Mouse (Mus musculus) liver, adult (tissue): Measurements from ENCODE around the gene Matn3.
A peak's percentile ranks its signal among the peaks of the same experiment; 100 is the strongest.

Source experiments
- GATA4 ChIP-seq: IDR thresholded peaks from 2 replicates; pipeline ENCODE4 v1.6.1; 2014; ENCODE audit warnings: mild to moderate bottlenecking, low read length; ENCODE audit not compliant: insufficient replicate concordance

Matn3 gene

DNA sequence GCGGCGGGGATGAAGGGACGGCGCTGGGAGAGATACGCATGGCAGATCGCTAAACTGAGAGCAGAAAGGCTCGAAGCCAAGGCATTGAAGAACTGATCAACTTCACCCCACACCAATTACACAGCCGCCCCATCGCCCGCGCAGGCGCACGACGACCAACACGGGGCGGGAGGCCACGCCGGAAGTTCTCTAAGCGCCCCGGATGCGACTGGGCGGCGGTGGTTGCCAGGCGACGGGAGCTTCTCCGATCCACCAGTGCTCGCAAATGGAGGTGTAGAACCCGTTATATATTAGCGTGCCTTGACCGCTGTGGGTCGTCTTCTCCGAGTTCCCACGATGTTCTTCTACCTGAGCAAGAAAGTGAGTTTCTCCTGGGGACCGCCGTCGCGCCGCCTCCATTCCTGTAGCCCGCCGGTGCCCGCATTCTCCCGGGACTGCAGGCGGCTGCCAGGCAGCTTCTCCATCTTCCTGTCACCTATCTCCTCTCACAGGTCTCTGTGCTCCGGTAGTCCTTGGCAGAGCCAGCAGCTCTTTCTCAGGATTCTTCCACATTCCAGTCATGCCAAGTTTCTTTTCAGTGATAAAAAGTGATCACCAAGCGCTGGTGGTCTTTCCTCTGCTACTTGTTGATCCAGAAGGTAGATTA, 26.2 kb downstream of the Matn3 start, which contains the start of gene Wdr35:
TSS of gene Wdr35 (plus strand) at position 73 of the 646 bp plus-strand sequence.
- peak; percentile 9; the same call in 1 of the 2 replicates for TF ChIP-seq GATA4

DNA sequence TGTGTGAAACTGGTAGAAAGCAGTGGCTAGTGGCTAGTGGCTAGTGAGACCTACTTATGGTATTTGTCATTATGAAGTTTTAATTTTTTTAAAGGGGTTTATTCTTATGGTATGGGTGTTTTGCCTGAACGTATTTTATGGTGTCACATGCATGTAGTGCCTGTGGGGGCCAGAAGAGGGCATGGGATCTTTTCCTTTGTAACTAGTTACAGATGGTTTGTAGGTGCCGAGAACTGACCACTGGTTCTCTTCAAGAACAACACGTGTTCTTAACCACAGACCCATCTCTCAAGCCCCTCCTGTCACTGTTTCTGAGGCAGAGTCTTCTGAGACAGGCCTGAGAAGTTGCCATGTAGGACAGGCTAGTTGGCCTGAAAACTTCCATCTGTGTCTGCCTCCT, 27.3 kb downstream of the Matn3 start:
- no peak for TF ChIP-seq GATA4

DNA sequence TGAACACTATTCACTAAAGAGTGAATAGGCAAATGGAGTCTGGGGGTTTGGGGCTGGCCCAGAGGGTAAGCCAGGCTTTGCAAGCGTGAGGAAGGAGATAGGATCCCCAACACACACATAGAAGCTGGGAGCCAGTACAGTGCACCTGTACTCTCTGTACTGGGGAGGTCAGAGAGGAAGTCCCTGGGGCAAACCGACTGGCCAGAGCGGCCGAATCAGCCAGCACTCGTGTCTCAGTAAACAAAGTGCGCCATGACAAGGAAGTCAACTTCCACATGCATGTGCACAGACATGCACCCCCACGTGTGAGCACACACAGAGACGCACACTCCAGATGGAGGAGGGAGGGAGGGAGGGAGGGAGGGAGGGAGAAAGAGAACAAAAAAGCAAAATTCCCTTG, 45.5 kb downstream of the Matn3 start:
- no peak for TF ChIP-seq GATA4

DNA sequence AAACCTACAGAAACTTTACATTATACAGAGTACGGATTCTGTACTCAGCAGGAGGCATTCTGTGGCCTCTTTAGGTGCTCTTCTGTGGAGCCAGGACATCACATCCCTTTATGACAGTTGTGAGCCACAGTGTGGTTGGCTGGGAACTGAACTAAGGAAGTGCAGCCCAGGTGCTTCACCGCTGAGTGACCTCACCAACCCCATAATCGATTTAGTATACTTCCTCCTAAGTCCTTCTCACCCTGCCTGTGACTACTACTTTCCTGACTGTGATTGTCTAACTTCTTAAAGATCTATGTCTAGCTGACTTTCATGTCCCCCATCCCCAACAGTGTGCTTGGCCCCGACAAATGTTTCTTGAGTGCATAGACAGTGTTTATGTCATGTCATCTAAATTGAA, 50.6 kb downstream of the Matn3 start:
- TF ChIP-seq GATA4: no peak

- no peak for TF ChIP-seq GATA4
Observed at GRCm38 (mm10) chr12:9002038-9002648, 54.4 kb downstream of the Matn3 start.

DNA sequence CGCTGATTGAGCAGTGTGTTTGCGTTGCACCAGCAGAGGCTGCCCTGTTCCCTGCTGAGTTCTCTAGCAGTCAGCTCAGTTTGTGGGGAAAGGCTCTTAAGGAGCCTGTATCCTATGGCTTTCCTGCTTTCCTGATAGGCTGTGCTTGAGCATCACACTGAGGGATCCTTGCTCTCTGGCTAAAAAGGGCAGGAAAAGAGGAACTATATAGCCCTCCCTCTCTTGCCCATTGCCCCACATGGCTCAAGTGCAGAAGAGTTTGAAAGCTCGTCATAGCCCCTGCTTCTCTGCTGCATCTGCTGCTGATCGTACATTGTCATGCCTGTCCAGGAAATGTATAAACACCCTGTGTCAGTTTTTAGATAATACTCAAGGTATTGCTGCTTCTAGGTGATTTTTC, 59.4 kb downstream of the Matn3 start:
- no peak for TF ChIP-seq GATA4

GRCm38 (mm10) chr12:9007811-9008210, 60.1 kb downstream of the Matn3 start:
- TF ChIP-seq GATA4: no peak

- no peak for TF ChIP-seq GATA4
Observed at GRCm38 (mm10) chr12:9010311-9010710, 62.6 kb downstream of the Matn3 start.

- no peak for TF ChIP-seq GATA4
Observed at GRCm38 (mm10) chr12:9016376-9016775, 68.6 kb downstream of the Matn3 start.

GRCm38 (mm10) chr12:9020431-9020830, 72.7 kb downstream of the Matn3 start:
- no peak for TF ChIP-seq GATA4

DNA sequence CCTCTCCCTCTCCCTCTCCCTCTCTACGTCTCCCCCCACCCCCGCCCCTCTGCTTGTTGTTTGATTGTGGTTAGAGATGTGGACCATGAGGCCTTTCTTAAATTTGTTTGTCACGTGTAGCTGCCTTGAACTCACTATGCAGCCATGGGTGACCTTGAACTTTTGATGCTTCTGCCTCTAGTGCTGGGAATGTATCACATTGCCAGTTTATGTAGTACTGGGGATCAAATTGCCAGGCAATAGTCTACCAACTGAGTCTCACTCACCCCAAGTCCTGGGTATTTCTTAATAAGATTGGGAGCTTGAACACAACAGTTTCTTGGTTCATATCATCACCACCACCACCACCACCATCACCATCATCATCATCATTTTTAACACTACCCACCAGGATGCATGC, 73.3 kb downstream of the Matn3 start:
- no peak for TF ChIP-seq GATA4
